Mouse (Mus musculus) embryonic facial prominence, embryonic 14.5 days (tissue): ENCODE results near the gene Ctnnb1. TPM values are rescaled to one million over a fixed set of nuclear protein-coding genes. Genes with fewer than 3 reads are reported as not detected.

Experiments used
- ATAC-seq: fragments of 200-750 bp; cut with Nextera tagmentation; 2 replicates; pipeline ENCODE4 v1.8.0; 2017; ENCODE audit warnings: low read depth, moderate number of reproducible peaks, moderate TSS enrichment
- DNase-seq: peaks from one replicate; pipeline ENCODE4 v3.0.0-alpha.2; 2015; ENCODE audit warnings: low spot score
- H3K27ac ChIP-seq: fragments of 300-500 bp; sonication (generic); replicated peaks from 2 replicates; pipeline ENCODE4 v1.5.1; 2014; ENCODE audit warnings: low read depth, mild to moderate bottlenecking, low read length, moderate library complexity
- H3K27me3 ChIP-seq: fragments of 300-500 bp; sonication (generic); replicated peaks from 2 replicates; pipeline ENCODE4 v1.6.1; 2014; ENCODE audit warnings: low read length; ENCODE audit not compliant: control insufficient read depth, insufficient read depth
- H3K36me3 ChIP-seq: fragments of 300-500 bp; sonication (generic); 2 replicates; pipeline ENCODE4 v1.6.1; 2014; ENCODE audit warnings: low read length, mixed read lengths; ENCODE audit not compliant: control insufficient read depth, insufficient read depth
- H3K4me1 ChIP-seq: fragments of 300-500 bp; sonication (generic); 2 replicates; pipeline ENCODE4 v1.6.1; 2014; ENCODE audit warnings: antibody characterized with exemption, low read length; ENCODE audit not compliant: control insufficient read depth, insufficient read depth
- H3K4me2 ChIP-seq: fragments of 300-500 bp; sonication (generic); 2 replicates; pipeline ENCODE4 v1.6.1; 2014; ENCODE audit warnings: low read depth, mild to moderate bottlenecking, low read length, moderate library complexity, mixed read lengths
- H3K4me3 ChIP-seq: fragments of 300-500 bp; sonication (generic); 2 replicates; pipeline ENCODE4 v1.5.1; 2014; ENCODE audit warnings: low read depth, mild to moderate bottlenecking, low read length
- H3K9ac ChIP-seq: fragments of 300-500 bp; sonication (generic); 2 replicates; pipeline ENCODE4 v1.6.1; 2014; ENCODE audit warnings: low read depth, mild to moderate bottlenecking, low read length, moderate library complexity, mixed read lengths
- H3K9me3 ChIP-seq: fragments of 300-500 bp; sonication (generic); 2 replicates; pipeline ENCODE4 v1.6.1; 2016; ENCODE audit warnings: low read length; ENCODE audit not compliant: control insufficient read depth
- WGBS: fragments of 180-500 bp; shearing (Covaris S2); extraction: QIAGEN DNeasy Blood & Tissue Kit; methylation state at CpG from one replicate; pipeline ENCODE4 v1.1.7; 2014; 5-methylcytosine and 5-hydroxymethylcytosine counted together
- polyA plus RNA-seq: library from polyadenylated mRNA; unstranded; fragments of >200 nt; fragmentation: Nextera tagmentation; extraction: Ambion mirVana; gene quantifications from 2 replicates; pipeline ENCODE4 v1.2.1, GENCODE M21; 2014

The Ctnnb1 gene
- polyA plus RNA-seq, 1 experiment from 2014 or later = 716 TPM

GRCm38 (mm10) chr9:120959225-120959624 lies 30.2 kb downstream of the Ctnnb1 start:
- H3K4me1 ChIP-seq = no peaks in the 10 kb centered on the region
- H3K9ac ChIP-seq = no peak overlapping the region
- H3K27me3 ChIP-seq = no peaks in the 10 kb centered on the region
- H3K4me2 ChIP-seq = no peak overlapping the region
- ATAC-seq (no peak), DNase-seq (no peak)
- no peak overlapping the region for H3K4me3 ChIP-seq
- 81% methylated on average over 4 of the region's 4 CpGs for WGBS
- H3K27ac ChIP-seq = no peak overlapping the region
- H3K9me3 ChIP-seq = no peaks in the 10 kb centered on the region
- H3K36me3 ChIP-seq = peaks cover 99% of the 10 kb centered on the region

GRCm38 (mm10) chr9:120960611-120961010 lies 31.6 kb downstream of the Ctnnb1 start:
- no peak overlapping the region for H3K4me3 ChIP-seq
- WGBS = 74% methylated on average over 4 of the region's 4 CpGs
- H3K27me3 ChIP-seq = no peaks in the 10 kb centered on the region
- H3K4me2 ChIP-seq = no peak overlapping the region
- DNase-seq (no peak), ATAC-seq (no peak)
- no peak overlapping the region for H3K9ac ChIP-seq
- peaks cover 99% of the 10 kb centered on the region for H3K36me3 ChIP-seq
- no peak overlapping the region for H3K27ac ChIP-seq
- H3K9me3 ChIP-seq = no peaks in the 10 kb centered on the region
- no peaks in the 10 kb centered on the region for H3K4me1 ChIP-seq

- ATAC-seq = no peak
- WGBS = 53% methylated on average over 3 of the region's 3 CpGs
- Histone ChIP-seq H3K9me3 (no peaks in the 10 kb centered on the region), H3K4me3 (no peak overlapping the region), H3K4me2 (no peak overlapping the region), H3K4me1 (no peaks in the 10 kb centered on the region), H3K36me3 (peaks cover 99% of the 10 kb centered on the region), H3K27ac (no peak overlapping the region), H3K9ac (no peak overlapping the region), H3K27me3 (no peaks in the 10 kb centered on the region)
- DNase-seq = no peak
These were observed 32.5 kb downstream of the Ctnnb1 start for GRCm38 (mm10) chr9:120961466-120961865.

- Histone ChIP-seq H3K9ac (no peak overlapping the region), H3K9me3 (no peaks in the 10 kb centered on the region), H3K4me3 (no peak overlapping the region), H3K4me1 (no peaks in the 10 kb centered on the region), H3K4me2 (no peak overlapping the region), H3K27me3 (no peaks in the 10 kb centered on the region), H3K36me3 (peaks cover 99% of the 10 kb centered on the region), H3K27ac (no peak overlapping the region)
- no peak for ATAC-seq
- peak; percentile 49 for DNase-seq
- WGBS = 67% methylated on average over 3 of the region's 3 CpGs
These were observed 33.1 kb downstream of the Ctnnb1 start for GRCm38 (mm10) chr9:120961969-120962700.

GRCm38 (mm10) chr9:120963104-120963503 lies 34.1 kb downstream of the Ctnnb1 start:
- Histone ChIP-seq H3K9me3 (no peaks in the 10 kb centered on the region), H3K4me2 (no peak overlapping the region), H3K4me3 (no peak overlapping the region), H3K27me3 (no peaks in the 10 kb centered on the region), H3K4me1 (no peaks in the 10 kb centered on the region), H3K27ac (no peak overlapping the region), H3K9ac (no peak overlapping the region), H3K36me3 (peaks cover 97% of the 10 kb centered on the region)
- DNase-seq = no peak
- 88% methylated on average over 4 of the region's 4 CpGs for WGBS
- ATAC-seq = no peak

GRCm38 (mm10) chr9:120963720-120964119 lies 34.7 kb downstream of the Ctnnb1 start:
- Histone ChIP-seq H3K4me1 (no peaks in the 10 kb centered on the region), H3K4me2 (no peak overlapping the region), H3K9ac (no peak overlapping the region), H3K27me3 (no peaks in the 10 kb centered on the region), H3K27ac (no peak overlapping the region), H3K4me3 (no peak overlapping the region), H3K9me3 (no peaks in the 10 kb centered on the region), H3K36me3 (peaks cover 97% of the 10 kb centered on the region)
- ATAC-seq = no peak
- DNase-seq = no peak
- 91% methylated on average over 3 of the region's 3 CpGs for WGBS

GRCm38 (mm10) chr9:120964224-120964623 lies 35.2 kb downstream of the Ctnnb1 start:
- no peak overlapping the region for H3K4me2 ChIP-seq
- WGBS = 86% methylated on average over 5 of the region's 5 CpGs
- no peak for DNase-seq
- H3K27me3 ChIP-seq = no peaks in the 10 kb centered on the region
- no peak overlapping the region for H3K4me3 ChIP-seq
- peaks cover 97% of the 10 kb centered on the region for H3K36me3 ChIP-seq
- H3K4me1 ChIP-seq = no peaks in the 10 kb centered on the region
- no peaks in the 10 kb centered on the region for H3K9me3 ChIP-seq
- no peak overlapping the region for H3K9ac ChIP-seq
- H3K27ac ChIP-seq = no peak overlapping the region
- no peak for ATAC-seq

- no peak for ATAC-seq
- DNase-seq = no peak
- WGBS = 86% methylated on average over 9 of the region's 10 CpGs
These were observed 36.0 kb downstream of the Ctnnb1 start for GRCm38 (mm10) chr9:120965007-120965406.

GRCm38 (mm10) chr9:120973026-120973515 lies 44.1 kb downstream of the Ctnnb1 start:
- H3K9ac ChIP-seq = no peak overlapping the region
- H3K4me2 ChIP-seq = no peak overlapping the region
- no peaks in the 10 kb centered on the region for H3K27me3 ChIP-seq
- no peaks in the 10 kb centered on the region for H3K9me3 ChIP-seq
- H3K36me3 ChIP-seq = peaks cover 18% of the 10 kb centered on the region
- no peak overlapping the region for H3K27ac ChIP-seq
- no peak for DNase-seq
- WGBS = 58% methylated on average over 6 of the region's 6 CpGs
- H3K4me3 ChIP-seq = no peak overlapping the region
- ATAC-seq = no peak
- H3K4me1 ChIP-seq = peaks cover 11% of the 10 kb centered on the region

More at GRCm38 (mm10) chr9:120965007-120965406, 36.0 kb downstream of the Ctnnb1 start:
- no peak overlapping the region for H3K4me2 ChIP-seq
- no peak overlapping the region for H3K4me3 ChIP-seq
- no peak overlapping the region for H3K27ac ChIP-seq
- no peaks in the 10 kb centered on the region for H3K4me1 ChIP-seq
- no peaks in the 10 kb centered on the region for H3K9me3 ChIP-seq
- no peak overlapping the region for H3K9ac ChIP-seq
- peaks cover 96% of the 10 kb centered on the region for H3K36me3 ChIP-seq
- H3K27me3 ChIP-seq = no peaks in the 10 kb centered on the region
